ENCODE assay signal across 8 mouse cellular contexts in the genomic region with DNA sequence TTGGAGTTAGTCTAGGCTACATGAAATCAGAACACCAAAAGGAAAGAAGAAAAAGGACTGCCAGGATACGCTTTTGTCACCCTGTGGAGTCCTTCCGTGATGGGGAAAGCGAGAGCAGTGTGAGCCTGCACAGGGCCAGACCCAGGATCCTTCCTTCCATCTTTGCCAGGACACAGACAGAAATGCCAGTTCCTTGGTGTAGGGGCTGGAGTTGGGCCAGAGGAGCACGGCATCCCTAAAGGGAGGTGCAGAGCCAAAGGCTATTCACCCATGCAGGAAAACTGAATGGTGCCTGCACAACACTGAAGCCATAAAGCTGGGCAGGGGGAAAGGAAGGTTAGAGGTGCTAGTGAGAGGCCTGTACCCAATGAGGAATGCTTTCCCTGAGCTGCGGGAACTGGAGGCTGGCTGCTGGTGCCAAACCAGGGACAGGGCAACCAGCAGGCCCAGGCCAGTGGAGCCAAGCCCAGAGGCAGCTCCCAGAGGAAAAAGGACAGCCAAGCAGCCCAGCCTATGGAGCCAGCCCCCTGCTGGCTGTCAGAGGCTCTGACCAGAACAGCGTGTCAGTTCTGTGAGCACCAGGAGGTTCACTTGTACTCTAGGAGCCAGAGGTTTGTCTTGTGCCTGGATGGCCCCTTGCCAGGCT. TPM values are rescaled to one million over a fixed set of nuclear protein-coding genes. Genes with fewer than 3 reads are reported as not detected.
DNase-seq lines count a peak whose midpoint lies in the region; ATAC-seq and TF ChIP-seq lines count a peak whose summit lies in the region.
"Had no signal": no experiment of that assay in that cellular context is flagged by ENCODE, and none has a peak within 500 bp of the region (broad histone marks: within the 10 kb centered on the region; RNA-seq: fewer than 3 reads in every experiment).

No protein-coding gene starts in this region.

- TF ChIP-seq POLR2A in CH12.LX (IDR thresholded peaks at IDR 0.05; ENCODE audit: low read depth, low read length) = no peak

- no peak overlapping the region for H3K9ac ChIP-seq in CH12.LX (ENCODE audit: insufficient read depth, low read depth)
- no peak overlapping the region for H3K9ac ChIP-seq in embryonic facial prominence, embryonic 14.5 days (ENCODE audit: low read depth, low read length)
- H3K9ac ChIP-seq in heart, embryonic 12.5 days = no peak overlapping the region
- H3K9ac ChIP-seq in kidney, embryonic 15.5 days = no peak overlapping the region
- no peak overlapping the region for H3K9ac ChIP-seq in lung, postnatal 0 days (replicated peaks; ENCODE audit: low read depth)

- WGBS in embryonic facial prominence, embryonic 14.5 days = 58% methylated on average over 6 of the region's 6 CpGs
- WGBS in heart, embryonic 12.5 days = 55% methylated on average over 6 of the region's 6 CpGs
- 54% methylated on average over 6 of the region's 6 CpGs for WGBS in kidney, embryonic 15.5 days
- WGBS in lung, postnatal 0 days = 61% methylated on average over 6 of the region's 6 CpGs

- TF ChIP-seq CTCF in CH12.LX (conservative IDR thresholded peaks at IDR 0.05 in 1 of 2, IDR thresholded peaks at IDR 0.05 in 1 of 2; ENCODE audit: low read depth in 2 of 2, low read length in 2 of 2) (peak in 1 of 2 experiments; percentile 64; a peak in 2 of 4 replicates), Patski (IDR thresholded peaks at IDR 0.05) (peak; percentile 90)
- peak; percentile 71 for TF ChIP-seq CTCF in lung, postnatal 0 days (IDR thresholded peaks at IDR 0.05)

- no peak overlapping the region for H3K4me3 ChIP-seq in CH12.LX (replicated peaks in 1 of 3; ENCODE audit: low read depth in 2 of 3, low read length in 2 of 3, poor library complexity in 1 of 3)
- no peak overlapping the region for H3K4me3 ChIP-seq in embryonic facial prominence, embryonic 14.5 days (ENCODE audit: low read depth, low read length)
- no peak overlapping the region for H3K4me3 ChIP-seq in heart, embryonic 12.5 days
- H3K4me3 ChIP-seq in kidney, embryonic 15.5 days (replicated peaks) = no peak overlapping the region
- no peak overlapping the region for H3K4me3 ChIP-seq in lung, postnatal 0 days (ENCODE audit: low read depth, low read length)
- H3K4me3 ChIP-seq: erythroblast, embryonic 14.5 days had no signal

- no peak overlapping the region for H3K27ac ChIP-seq in CH12.LX (ENCODE audit: insufficient read depth, low read depth)
- H3K27ac ChIP-seq in embryonic facial prominence, embryonic 14.5 days (replicated peaks; ENCODE audit: low read depth, low read length) = no peak overlapping the region
- no peak overlapping the region for H3K27ac ChIP-seq in heart, embryonic 12.5 days (ENCODE audit: poor library complexity, severe bottlenecking)
- H3K27ac ChIP-seq in kidney, embryonic 15.5 days = peak overlapping the region; percentile 67
- no peak overlapping the region for H3K27ac ChIP-seq in lung, postnatal 0 days (ENCODE audit: low read length)

- H3K4me1 ChIP-seq in CH12.LX (ENCODE audit: control insufficient read depth in 1 of 2, insufficient read depth in 2 of 2) = peaks cover 3 to 7% of the 10 kb centered on the region in 2 experiments; a peak in 3 of 4 replicates
- no peaks in the 10 kb centered on the region for H3K4me1 ChIP-seq in embryonic facial prominence, embryonic 14.5 days (ENCODE audit: control insufficient read depth, insufficient read depth, low read length)
- H3K4me1 ChIP-seq in heart, embryonic 12.5 days (replicated peaks) = peaks cover 27% of the 10 kb centered on the region
- H3K4me1 ChIP-seq in kidney, embryonic 15.5 days = peaks cover 24% of the 10 kb centered on the region
- no peaks in the 10 kb centered on the region for H3K4me1 ChIP-seq in lung, postnatal 0 days (ENCODE audit: insufficient read depth, low read depth, low read length)

- dilution Hi-C loops in CH12.LX (cut with MboI; ENCODE audit: extremely low pct_ligation_motif_present, extremely low pct_unique_long_range_greater_than_20kb, low sequenced_read_pairs) = no loop called here

- in situ Hi-C loops in CH12.LX (cut with MboI; ENCODE audit: low pct_ligation_motif_present, low pct_unique_long_range_greater_than_20kb, low sequenced_read_pairs) = no loop called here
- in situ Hi-C loops in Patski (cut with MboI; ENCODE audit: low pct_unique_long_range_greater_than_20kb) = no loop called here

- no peaks in the 10 kb centered on the region for H3K27me3 ChIP-seq in CH12.LX (replicated peaks)
- no peaks in the 10 kb centered on the region for H3K27me3 ChIP-seq in Patski
- H3K27me3 ChIP-seq in embryonic facial prominence, embryonic 14.5 days (replicated peaks; ENCODE audit: control insufficient read depth, insufficient read depth, low read length) = no peaks in the 10 kb centered on the region
- H3K27me3 ChIP-seq in heart, embryonic 12.5 days (replicated peaks) = no peaks in the 10 kb centered on the region
- H3K27me3 ChIP-seq in kidney, embryonic 15.5 days = no peaks in the 10 kb centered on the region
- H3K27me3 ChIP-seq in lung, postnatal 0 days (replicated peaks; ENCODE audit: insufficient read depth, low read length) = no peaks in the 10 kb centered on the region

- TF ChIP-seq EP300 in CH12.LX (IDR thresholded peaks at IDR 0.05; ENCODE audit: low read length) = no peak
- TF ChIP-seq EP300 in lung, postnatal 0 days (IDR thresholded peaks at IDR 0.05) = no peak

- POLR2A ChIA-PET in Patski (lab: Charles Lee) = no interaction called here

- H3K79me2 ChIP-seq in CH12.LX (replicated peaks; ENCODE audit: control insufficient read depth, extremely low read depth, insufficient read depth, poor library complexity, severe bottlenecking) = no peaks in the 10 kb centered on the region

- no peak for DNase-seq in CH12.LX (ENCODE audit: extremely low read depth)
- DNase-seq in Patski (ENCODE audit: low read depth, low spot score) = no peak
- DNase-seq in embryonic facial prominence, embryonic 14.5 days (ENCODE audit: low spot score) = peak; percentile 43
- DNase-seq in lung, postnatal 0 days (ENCODE audit: low spot score) = peak; percentile 70
- DNase-seq in skeletal muscle tissue, adult 2 months (ENCODE audit: low read depth, low spot score) = peak; percentile 62

- CTCF ChIA-PET in Patski (lab: Charles Lee) = interaction anchor here (1.1 to 1.8 kb wide), 3 partner anchors 10 to 36 kb away, joined by 3 to 7 read pairs (median 4); no protein-coding TSS in a partner anchor

- no peak; the same call in 1 of the 2 replicates for TF ChIP-seq RAD21 in CH12.LX (IDR thresholded peaks at IDR 0.05; ENCODE audit: low read depth, low read length)

- peak; percentile 94 for ATAC-seq in Patski
- peak; percentile 57; the same call in 1 of the 2 replicates for ATAC-seq in embryonic facial prominence, embryonic 14.5 days (ENCODE audit: low read depth)
- ATAC-seq in heart, embryonic 12.5 days (ENCODE audit: insufficient number of reproducible peaks, low FRiP score) = peak; percentile 60; the same call in 1 of the 2 replicates
- peak; percentile 83 for ATAC-seq in kidney, embryonic 15.5 days (replicated peaks; ENCODE audit: low FRiP score)
- peak; percentile 78 for ATAC-seq in lung, postnatal 0 days

- H3K9me3 ChIP-seq in CH12.LX (replicated peaks; ENCODE audit: low read length) = no peaks in the 10 kb centered on the region
- H3K9me3 ChIP-seq in embryonic facial prominence, embryonic 14.5 days (ENCODE audit: control insufficient read depth, low read length) = no peaks in the 10 kb centered on the region
- no peaks in the 10 kb centered on the region for H3K9me3 ChIP-seq in heart, embryonic 12.5 days (replicated peaks)
- no peaks in the 10 kb centered on the region for H3K9me3 ChIP-seq in kidney, embryonic 15.5 days (replicated peaks)
- H3K9me3 ChIP-seq in lung, postnatal 0 days (ENCODE audit: low read length) = no peaks in the 10 kb centered on the region

- H3K4me2 ChIP-seq in CH12.LX (ENCODE audit: insufficient read depth, low read depth, poor library complexity, severe bottlenecking) = no peak overlapping the region
- no peak overlapping the region for H3K4me2 ChIP-seq in embryonic facial prominence, embryonic 14.5 days (ENCODE audit: low read depth, low read length)
- H3K4me2 ChIP-seq in heart, embryonic 12.5 days = no peak overlapping the region
- no peak overlapping the region for H3K4me2 ChIP-seq in kidney, embryonic 15.5 days
- no peak overlapping the region for H3K4me2 ChIP-seq in lung, postnatal 0 days (replicated peaks; ENCODE audit: low read depth, low read length)

- no peaks in the 10 kb centered on the region for H3K36me3 ChIP-seq in CH12.LX (replicated peaks in 1 of 2; ENCODE audit: control insufficient read depth in 1 of 2, insufficient read depth in 1 of 2, low read length in 1 of 2)
- H3K36me3 ChIP-seq in embryonic facial prominence, embryonic 14.5 days (ENCODE audit: control insufficient read depth, insufficient read depth, low read length) = no peaks in the 10 kb centered on the region
- H3K36me3 ChIP-seq in heart, embryonic 12.5 days = no peaks in the 10 kb centered on the region
- no peaks in the 10 kb centered on the region for H3K36me3 ChIP-seq in kidney, embryonic 15.5 days
- no peaks in the 10 kb centered on the region for H3K36me3 ChIP-seq in lung, postnatal 0 days (ENCODE audit: insufficient read depth, low read length)

TF ChIP-seq in CH12.LX, 34 proteins besides CTCF, POLR2A, EP300 and RAD21 (continues in another document):
- TF ChIP-seq HCFC1 (IDR thresholded peaks at IDR 0.05; ENCODE audit: low read depth, low read length) = no peak
- no peak for TF ChIP-seq MXI1 (IDR thresholded peaks at IDR 0.05; ENCODE audit: low read depth, low read length)
- no peak for TF ChIP-seq POLR2AphosphoS2 (IDR thresholded peaks at IDR 0.05; ENCODE audit: low read depth, low read length)
- no peak for TF ChIP-seq RCOR1 (conservative IDR thresholded peaks at IDR 0.05; ENCODE audit: low read depth, low read length)

RNA-seq across cellular contexts. Expression of a gene that starts 32.4 kb away (rescaled TPM):
- total RNA-seq in CH12.LX (2012; rRNA removed) = 18.9 and 22.2 TPM in 2 replicates
- 28.4 and 29.1 TPM in 2 replicates for total RNA-seq in CH12.LX (2014; rRNA removed)
- 34.7 and 35.2 TPM in 2 replicates for polyA plus RNA-seq in CH12.LX (2012; ENCODE audit: insufficient read length, low read depth)
- 36.7 TPM for polyA plus RNA-seq in Patski (2021)
- 61.5 and 66.5 TPM in 2 replicates for polyA plus RNA-seq in embryonic facial prominence, embryonic 14.5 days (2014; fragmentation: Nextera tagmentation; extraction: Ambion mirVana)
- polyA plus RNA-seq in heart, embryonic 12.5 days (2016; fragmentation: Nextera tagmentation; extraction: Ambion mirVana) = 55.6 and 55.7 TPM in 2 replicates
- 75.2 and 78.8 TPM in 2 replicates for polyA plus RNA-seq in kidney, embryonic 15.5 days (2015; fragmentation: Nextera tagmentation; extraction: Ambion mirVana)
- 71.8 and 73.3 TPM in 2 replicates for polyA plus RNA-seq in lung, postnatal 0 days (2015; fragmentation: Nextera tagmentation; extraction: Ambion mirVana)

RNA-seq across cellular contexts. Expression of a gene that starts 49.1 kb away (rescaled TPM):
- total RNA-seq in CH12.LX (2012; rRNA removed) (8.4 TPM in 2 replicates), CH12.LX (2014; rRNA removed) (5.3 and 6.0 TPM in 2 replicates)
- polyA plus RNA-seq in CH12.LX (2012; ENCODE audit: insufficient read length, low read depth) (8.9 and 9.4 TPM in 2 replicates), Patski (2021) (1.6 TPM)
- 7.0 and 7.6 TPM in 2 replicates for polyA plus RNA-seq in embryonic facial prominence, embryonic 14.5 days (2014; fragmentation: Nextera tagmentation; extraction: Ambion mirVana)
- 5.9 and 6.9 TPM in 2 replicates for polyA plus RNA-seq in heart, embryonic 12.5 days (2016; fragmentation: Nextera tagmentation; extraction: Ambion mirVana)
- 15.7 and 16.5 TPM in 2 replicates for polyA plus RNA-seq in kidney, embryonic 15.5 days (2015; fragmentation: Nextera tagmentation; extraction: Ambion mirVana)
- 3.3 and 4.2 TPM in 2 replicates for polyA plus RNA-seq in lung, postnatal 0 days (2015; fragmentation: Nextera tagmentation; extraction: Ambion mirVana)

Comparison
In these comparisons a context has a peak if more than half of its experiments do, and no peak if none do; other contexts are left out.
1. DNase-seq: peak in embryonic facial prominence, embryonic 14.5 days (single experiment), lung, postnatal 0 days (single experiment) and skeletal muscle tissue, adult 2 months (single experiment); none in CH12.LX (single experiment) and Patski (single experiment).
2. Peak in every context shown above with its lines, with median percentiles within 50 percentile points of each other: ATAC-seq.